Mouse (Mus musculus) midbrain, embryonic 16.5 days (tissue): ENCODE measurements around the gene Gipc1. TPM values are rescaled to one million over a fixed set of nuclear protein-coding genes. Genes with fewer than 3 reads are reported as not detected.

Experiments used
- ATAC-seq: fragments of 200-750 bp; cut with Nextera tagmentation; 2 replicates; pipeline ENCODE4 v1.8.0; 2017; ENCODE audit warnings: moderate TSS enrichment
- H3K27ac ChIP-seq: fragments of 300-500 bp; sonication (generic); 2 replicates; pipeline ENCODE4 v1.5.1; 2014; ENCODE audit warnings: mild to moderate bottlenecking, low read length, mixed read lengths
- H3K27me3 ChIP-seq: fragments of 300-500 bp; sonication (generic); 2 replicates; pipeline ENCODE4 v1.6.1; 2014; ENCODE audit warnings: low read depth, low read length, mixed read lengths; ENCODE audit not compliant: control insufficient read depth, insufficient read depth
- H3K36me3 ChIP-seq: fragments of 300-500 bp; sonication (generic); 2 replicates; pipeline ENCODE4 v1.6.1; 2014; ENCODE audit warnings: mild to moderate bottlenecking, low read length, moderate library complexity, mixed read lengths; ENCODE audit not compliant: control insufficient read depth, insufficient read depth
- H3K4me1 ChIP-seq: fragments of 300-500 bp; sonication (generic); 2 replicates; pipeline ENCODE4 v1.6.1; 2014; ENCODE audit warnings: mild to moderate bottlenecking, low read length, mixed read lengths; ENCODE audit not compliant: control insufficient read depth, insufficient read depth
- H3K4me2 ChIP-seq: fragments of 300-500 bp; sonication (generic); 2 replicates; pipeline ENCODE4 v1.6.1; 2014; ENCODE audit warnings: mild to moderate bottlenecking, low read length, mixed read lengths
- H3K4me3 ChIP-seq: fragments of 300-500 bp; sonication (generic); 2 replicates; pipeline ENCODE4 v1.5.1; 2014; ENCODE audit warnings: low read depth, mild to moderate bottlenecking, low read length, moderate library complexity, mixed read lengths
- H3K9ac ChIP-seq: fragments of 300-500 bp; sonication (generic); 2 replicates; pipeline ENCODE4 v1.6.1; 2014; ENCODE audit warnings: low read depth, low read length, mixed read lengths
- H3K9me3 ChIP-seq: fragments of 300-500 bp; sonication (generic); replicated peaks from 2 replicates; pipeline ENCODE4 v1.6.1; 2014; ENCODE audit warnings: mild to moderate bottlenecking, low read length, mixed read lengths; ENCODE audit not compliant: control insufficient read depth, poor library complexity, severe bottlenecking
- whole genome bisulfite sequencing: fragments of 180-500 bp; shearing (Covaris S2); extraction: QIAGEN DNeasy Blood & Tissue Kit; methylation state at CpG from one replicate; pipeline ENCODE4 v1.1.7; 2014; 5-methylcytosine and 5-hydroxymethylcytosine counted together
- polyA plus RNA-seq: library from polyadenylated mRNA; unstranded; fragments of >200 nt; fragmentation: Nextera tagmentation; extraction: Ambion mirVana; gene quantifications from 2 replicates; pipeline ENCODE4 v1.2.1, GENCODE M21; 2015

The Gipc1 gene
- polyA plus RNA-seq, 1 experiment from 2014 or later: 126 TPM

DNA sequence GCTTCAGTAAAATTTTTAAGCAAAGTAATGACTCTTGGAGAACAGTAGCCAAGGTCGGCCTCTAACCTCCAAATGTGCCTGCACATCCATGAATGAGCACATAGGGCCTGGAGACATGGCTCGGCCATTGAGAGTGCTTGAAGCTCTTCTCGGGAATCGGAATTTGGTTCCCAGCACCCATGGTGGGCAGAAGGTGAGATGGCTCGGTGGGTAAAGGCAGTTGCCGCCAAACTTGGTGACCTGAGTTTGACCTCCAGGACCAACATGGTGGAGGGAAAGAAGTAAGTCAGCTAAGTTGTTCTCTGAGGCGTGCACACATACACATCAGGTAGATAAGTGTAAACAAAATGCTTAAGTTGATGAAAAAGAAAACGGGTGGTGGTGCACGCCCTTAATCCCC lies 3.6 kb downstream of the Gipc1 start:
- WGBS: 95% methylated on average over 9 of the region's 9 CpGs
- Histone ChIP-seq H3K27ac (no peak overlapping the region), H3K36me3 (no peaks in the 10 kb centered on the region; the same call in 1 of the 2 replicates), H3K4me2 (no peak overlapping the region), H3K4me3 (no peak overlapping the region), H3K9me3 (no peaks in the 10 kb centered on the region), H3K4me1 (peaks cover 14% of the 10 kb centered on the region), H3K27me3 (no peaks in the 10 kb centered on the region), H3K9ac (no peak overlapping the region)
- no peak for ATAC-seq

DNA sequence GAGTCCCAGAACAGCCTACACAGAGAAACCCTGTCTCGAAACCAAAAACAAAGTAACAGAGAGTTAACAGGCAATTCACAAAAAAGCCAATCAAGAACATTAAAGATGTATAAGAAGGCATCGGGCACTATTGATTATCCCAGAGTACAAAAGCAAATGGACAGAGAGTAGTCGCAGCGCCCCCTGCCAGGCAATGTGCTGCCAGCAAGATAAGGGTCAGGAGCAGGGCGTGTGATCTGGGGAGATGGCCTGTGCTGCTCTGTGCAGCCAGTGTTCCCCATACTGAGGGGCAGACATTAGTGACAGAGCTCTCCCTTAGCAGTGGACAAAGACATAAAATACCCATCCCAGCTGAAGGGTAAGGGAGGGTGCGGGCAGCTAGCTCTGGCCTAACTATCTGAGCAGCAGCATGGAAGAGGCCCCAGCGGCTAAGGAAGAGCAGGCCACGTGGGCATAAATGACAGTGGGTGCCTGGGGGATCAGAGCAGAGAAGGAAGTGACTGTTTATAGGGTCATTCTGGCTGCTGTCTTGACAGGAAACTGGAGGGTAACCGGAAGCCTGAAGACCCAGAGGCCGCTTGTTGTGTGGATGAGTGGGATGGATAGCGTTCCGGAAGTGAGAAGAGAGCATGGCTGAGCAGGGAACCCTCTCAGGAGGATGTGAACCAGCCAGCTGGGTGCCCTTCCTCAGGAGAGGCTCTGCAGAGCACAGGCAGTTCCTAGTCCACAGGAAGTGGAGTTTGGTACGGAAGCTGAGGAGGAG lies 4.2 kb downstream of the Gipc1 start:
- H3K9ac ChIP-seq: no peak overlapping the region
- no peak for ATAC-seq
- H3K4me3 ChIP-seq: no peak overlapping the region
- no peaks in the 10 kb centered on the region; the same call in 1 of the 2 replicates for H3K36me3 ChIP-seq
- no peak overlapping the region for H3K4me2 ChIP-seq
- no peaks in the 10 kb centered on the region for H3K27me3 ChIP-seq
- peaks cover 15% of the 10 kb centered on the region for H3K4me1 ChIP-seq
- no peak overlapping the region for H3K27ac ChIP-seq
- 86% methylated on average over 13 of the region's 13 CpGs for WGBS
- no peaks in the 10 kb centered on the region for H3K9me3 ChIP-seq

DNA sequence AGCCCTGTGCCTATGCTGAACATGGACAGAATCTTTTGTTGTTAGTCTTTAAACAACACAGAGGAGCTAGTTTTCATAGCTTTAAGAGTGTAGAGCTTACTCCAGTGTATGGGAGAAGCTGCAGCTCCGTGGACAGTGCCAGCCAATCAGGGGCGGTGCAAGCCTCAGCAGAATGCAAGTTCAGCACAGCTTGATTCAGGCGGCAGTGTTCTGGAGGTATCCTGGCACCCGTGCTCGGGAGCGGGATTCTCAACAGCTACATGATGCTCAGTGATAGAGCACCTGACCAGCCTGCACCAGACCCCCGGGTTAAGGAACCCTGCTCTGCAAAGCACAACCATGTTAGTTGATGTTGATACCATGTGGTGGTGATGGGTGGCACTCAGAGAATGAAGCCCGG lies 8.1 kb downstream of the Gipc1 start:
- ATAC-seq: peak; percentile 13; the same call in 1 of the 2 replicates
- WGBS: 8% methylated on average over 8 of the region's 8 CpGs
- Histone ChIP-seq H3K4me1 (peaks cover 4% of the 10 kb centered on the region; the same call in 1 of the 2 replicates), H3K4me2 (no peak overlapping the region), H3K9ac (no peak overlapping the region; the same call in 1 of the 2 replicates), H3K27ac (no peak overlapping the region), H3K4me3 (no peak overlapping the region), H3K27me3 (no peaks in the 10 kb centered on the region), H3K36me3 (no peaks in the 10 kb centered on the region; the same call in 1 of the 2 replicates), H3K9me3 (no peaks in the 10 kb centered on the region)

DNA sequence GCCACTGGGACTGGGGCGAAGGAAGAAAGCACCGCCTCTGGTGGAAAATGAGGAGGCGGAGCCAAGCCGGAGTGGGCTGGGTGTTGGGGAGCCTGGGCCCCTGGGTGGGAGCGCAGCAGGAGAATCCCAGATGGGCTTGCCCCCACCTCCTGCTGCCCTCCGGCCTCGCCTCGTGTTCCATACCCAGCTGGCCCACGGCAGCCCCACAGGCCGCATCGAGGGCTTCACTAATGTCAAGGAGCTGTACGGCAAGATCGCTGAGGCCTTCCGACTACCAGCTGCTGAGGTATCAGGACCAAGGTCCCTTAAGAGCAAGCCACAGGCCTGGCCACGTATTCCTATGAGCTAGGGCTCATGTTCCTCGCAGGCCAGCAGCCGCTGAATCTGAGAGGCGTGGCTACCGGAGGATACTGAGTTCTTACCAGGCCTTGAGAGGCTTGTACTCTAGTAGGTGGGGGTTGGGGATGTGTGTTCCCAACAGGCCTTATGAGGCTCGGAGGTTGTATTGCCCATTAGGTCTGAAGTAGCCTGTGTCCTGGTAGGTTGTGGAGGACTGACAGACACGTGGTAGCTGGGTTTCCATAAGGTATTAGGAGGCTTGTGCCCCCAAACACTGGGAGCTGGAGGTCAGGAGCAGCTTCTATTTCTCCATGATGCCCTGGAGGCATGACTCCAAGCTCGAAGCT lies 8.7 kb downstream of the Gipc1 start:
- ATAC-seq: 0 out of 2 replicates have a peak, but pooled peaks have one; percentile 2
- no peaks in the 10 kb centered on the region for H3K9me3 ChIP-seq
- no peak overlapping the region; the same call in 1 of the 2 replicates for H3K9ac ChIP-seq
- H3K4me3 ChIP-seq: no peak overlapping the region
- H3K4me1 ChIP-seq: peaks cover 4% of the 10 kb centered on the region; the same call in 1 of the 2 replicates
- no peaks in the 10 kb centered on the region; the same call in 1 of the 2 replicates for H3K36me3 ChIP-seq
- H3K27me3 ChIP-seq: no peaks in the 10 kb centered on the region
- H3K4me2 ChIP-seq: 0 out of 2 replicates have a peak overlapping the region, but pooled peaks have one; percentile 11
- WGBS: 26% methylated on average over 22 of the region's 22 CpGs
- H3K27ac ChIP-seq: no peak overlapping the region

DNA sequence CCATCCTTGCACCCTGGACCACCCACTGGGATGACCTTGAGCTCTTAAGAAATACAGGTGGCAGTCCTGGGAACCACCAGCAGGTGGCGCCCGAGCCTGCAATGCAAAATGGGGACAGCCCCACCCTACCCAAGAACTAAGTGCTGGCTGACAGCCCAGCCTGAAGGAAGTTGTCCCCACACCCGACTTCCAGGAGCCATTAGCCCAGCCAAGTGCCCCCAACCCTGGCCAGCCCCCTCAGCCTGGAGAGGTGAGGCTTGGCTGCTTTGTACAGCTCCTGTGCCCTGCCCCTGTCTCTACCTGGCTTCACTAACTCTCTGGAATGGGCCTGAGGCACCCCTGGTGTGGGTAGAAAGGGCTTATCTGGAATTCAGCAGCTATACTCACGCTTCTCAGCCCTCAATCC lies 9.9 kb downstream of the Gipc1 start:
- no peak overlapping the region for H3K9ac ChIP-seq
- no peaks in the 10 kb centered on the region; the same call in 1 of the 2 replicates for H3K36me3 ChIP-seq
- peak; percentile 18 for ATAC-seq
- peaks cover 14% of the 10 kb centered on the region for H3K4me1 ChIP-seq
- no peak overlapping the region for H3K4me2 ChIP-seq
- WGBS: 7% methylated on average over 4 of the region's 4 CpGs
- H3K27ac ChIP-seq: no peak overlapping the region; the same call in 1 of the 2 replicates
- no peak overlapping the region for H3K4me3 ChIP-seq
- no peaks in the 10 kb centered on the region for H3K9me3 ChIP-seq
- no peaks in the 10 kb centered on the region for H3K27me3 ChIP-seq

DNA sequence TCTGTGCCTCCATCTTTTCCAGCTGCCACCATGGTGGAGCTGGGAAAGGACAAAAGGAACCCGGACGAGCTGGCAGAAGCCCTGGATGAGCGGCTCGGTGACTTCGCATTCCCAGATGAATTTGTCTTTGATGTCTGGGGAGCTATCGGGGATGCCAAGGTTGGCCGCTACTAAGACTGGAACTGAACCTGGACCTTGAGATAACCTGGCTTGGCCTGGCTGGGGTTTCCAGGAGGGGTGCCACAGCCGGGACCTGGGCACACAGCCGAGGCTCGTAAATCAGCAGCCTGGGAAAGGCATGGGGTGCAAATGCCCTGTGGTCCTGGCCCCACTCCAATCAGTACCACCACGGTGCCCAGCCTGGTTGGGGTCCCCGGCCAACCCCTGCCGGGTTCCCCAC lies 11.6 kb downstream of the Gipc1 start:
- no peak for ATAC-seq
- H3K36me3 ChIP-seq: no peaks in the 10 kb centered on the region
- H3K27me3 ChIP-seq: no peaks in the 10 kb centered on the region
- no peak overlapping the region for H3K27ac ChIP-seq
- no peaks in the 10 kb centered on the region for H3K9me3 ChIP-seq
- H3K4me1 ChIP-seq: peaks cover 17% of the 10 kb centered on the region
- no peak overlapping the region for H3K4me3 ChIP-seq
- no peak overlapping the region for H3K4me2 ChIP-seq
- no peak overlapping the region for H3K9ac ChIP-seq
- 91% methylated on average over 13 of the region's 13 CpGs for WGBS

DNA sequence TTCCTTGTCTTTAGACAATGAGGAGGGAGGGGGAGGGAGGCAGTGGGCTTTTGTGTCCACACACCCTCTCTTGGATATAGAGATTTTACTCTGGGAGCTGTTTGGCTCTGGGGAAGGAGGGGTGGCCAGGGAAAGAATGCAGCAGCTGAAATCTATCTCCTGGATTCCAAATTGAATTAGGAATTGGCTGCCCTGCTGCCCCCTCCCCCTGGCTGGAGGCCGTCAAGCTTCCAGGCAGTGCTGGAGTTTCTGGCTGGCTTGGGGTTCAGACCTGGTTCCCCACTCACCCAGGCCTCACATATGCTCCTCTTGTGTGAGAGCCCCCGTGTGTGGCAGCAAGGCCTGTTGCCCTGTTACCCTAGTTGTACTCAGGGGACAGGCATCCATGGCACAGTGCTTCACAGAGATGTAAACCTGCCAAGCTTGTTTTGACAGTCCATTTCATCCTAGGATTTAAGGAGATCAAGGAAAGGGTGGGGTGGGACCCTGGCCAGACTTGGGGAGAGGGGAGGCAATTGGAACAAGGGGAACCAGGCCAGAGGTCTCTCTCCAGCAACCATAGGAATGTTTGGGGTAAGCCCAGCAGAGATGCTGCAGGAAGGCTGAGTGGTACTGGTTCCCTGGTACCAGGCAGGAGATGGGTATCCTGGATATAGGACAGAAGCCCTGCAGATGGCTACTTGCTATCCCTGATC lies 12.6 kb downstream of the Gipc1 start:
- Histone ChIP-seq H3K4me3 (no peak overlapping the region), H3K4me1 (peaks cover 17% of the 10 kb centered on the region), H3K36me3 (no peaks in the 10 kb centered on the region), H3K4me2 (no peak overlapping the region), H3K27me3 (no peaks in the 10 kb centered on the region), H3K9ac (no peak overlapping the region), H3K9me3 (no peaks in the 10 kb centered on the region), H3K27ac (peak overlapping the region; percentile 28; the same call in 1 of the 2 replicates)
- WGBS: 37% methylated on average over 2 of the region's 2 CpGs
- ATAC-seq: no peak

DNA sequence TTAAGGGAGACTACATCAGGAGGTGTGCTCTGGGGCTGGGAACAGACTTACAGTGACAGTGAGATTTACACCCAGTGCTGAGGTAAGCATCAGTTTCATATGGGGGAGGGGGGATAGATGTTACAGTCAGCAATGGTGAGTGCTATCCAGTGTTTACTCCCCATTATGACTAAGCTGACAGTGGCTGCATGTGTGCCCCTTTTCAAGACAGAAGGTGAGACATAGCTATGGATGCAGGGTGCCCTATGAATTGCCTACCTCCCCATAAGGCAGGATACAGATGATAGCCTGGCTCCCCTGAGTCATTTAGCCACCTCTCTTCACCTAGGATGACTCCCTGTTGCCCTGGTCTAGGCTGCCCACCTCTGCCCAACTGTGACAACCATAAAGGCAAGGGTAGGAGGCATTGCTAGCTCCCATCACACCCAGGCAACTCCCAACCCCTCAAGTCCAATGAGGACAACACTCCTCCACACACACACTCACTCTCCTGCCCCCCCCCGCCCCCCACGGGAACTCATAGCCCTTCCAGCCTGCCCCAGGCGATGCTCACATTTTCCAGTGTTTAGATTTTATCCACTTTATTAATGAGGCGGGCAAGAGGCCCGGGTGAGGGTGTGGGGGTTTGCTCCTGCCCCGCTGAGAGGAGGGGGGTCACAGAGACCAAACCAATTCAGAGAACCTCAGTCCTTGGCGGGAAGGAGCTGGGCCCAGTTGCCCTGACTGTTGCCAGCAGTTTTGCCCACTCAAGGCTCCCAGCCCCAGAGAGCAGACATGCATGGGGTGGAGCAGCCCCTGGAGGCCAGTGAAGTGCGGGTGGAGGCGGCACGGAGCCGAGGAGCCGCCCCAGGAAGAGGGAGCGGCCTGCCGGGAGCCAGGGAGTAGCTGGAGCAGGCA lies 13.7 kb downstream of the Gipc1 start, which contains the start of gene Ptger1:
TSS of gene Ptger1 (plus strand) at position 710 of the 897 bp plus-strand sequence.
- Histone ChIP-seq H3K9ac (peak within 1 kb of the TSS; percentile 18; the same call in 1 of the 2 replicates), H3K36me3 (peaks cover 4% of the 10 kb centered on the region; the same call in 1 of the 2 replicates), H3K27me3 (no peaks in the 10 kb centered on the region), H3K27ac (no peak within 1 kb of the TSS), H3K4me3 (no peak within 1 kb of the TSS), H3K4me2 (no peak within 1 kb of the TSS), H3K9me3 (no peaks in the 10 kb centered on the region), H3K4me1 (peaks cover 14% of the 10 kb centered on the region)
- no peak for ATAC-seq
- WGBS: 34% methylated on average over 14 of the region's 14 CpGs
